Mouse (Mus musculus) forebrain, embryonic 10.5 days (tissue): ENCODE data around the gene Ap5b1. TPM values are rescaled to one million over a fixed set of nuclear protein-coding genes. Genes with fewer than 3 reads are reported as not detected.

Source experiments
- polyA plus RNA-seq: library from polyadenylated mRNA; unstranded; fragments of >200 nt; fragmentation: Nextera tagmentation; extraction: Ambion mirVana; gene quantifications from 2 replicates; pipeline ENCODE4 v1.2.1, GENCODE M21; 2016

Ap5b1 gene
- polyA plus RNA-seq, 1 experiment from 2014 or later, result 2.0 TPM

Other genes starting within 250 kb of the Ap5b1 start
- not detected in 2 replicates for gene Catsper1, start 232.3 kb upstream of the Ap5b1 start, polyA plus RNA-seq
- 0.56 TPM in 1 of 2 replicates, not detected in the other for gene Cst6, start 218.5 kb upstream of the Ap5b1 start, polyA plus RNA-seq
- 90.6 and 95.3 TPM in 2 replicates for gene Eif1ad, start 201.3 kb upstream of the Ap5b1 start, polyA plus RNA-seq
- gene Banf1, start 200.9 kb upstream of the Ap5b1 start, polyA plus RNA-seq, result 614 and 621 TPM in 2 replicates
- 96.6 and 97.6 TPM in 2 replicates for gene Sart1, start 179.3 kb upstream of the Ap5b1 start, polyA plus RNA-seq
- not detected in 2 replicates for gene Tsga10ip, start 165.5 kb upstream of the Ap5b1 start, polyA plus RNA-seq
- 198 and 208 TPM in 2 replicates for gene Drap1, start 143.0 kb upstream of the Ap5b1 start, polyA plus RNA-seq
- gene AI837181, start 142.9 kb upstream of the Ap5b1 start, polyA plus RNA-seq, result 42.2 and 42.3 TPM in 2 replicates
- not detected in 2 replicates for gene Fosl1, start 120.5 kb upstream of the Ap5b1 start, polyA plus RNA-seq
- gene Ccdc85b, start 110.1 kb upstream of the Ap5b1 start, polyA plus RNA-seq, result 5.5 and 6.7 TPM in 2 replicates
- 93.1 TPM in 2 replicates for gene Fibp, start 107.4 kb upstream of the Ap5b1 start, polyA plus RNA-seq
- gene Ctsw, start 99.5 kb upstream of the Ap5b1 start, polyA plus RNA-seq, result 1.1 and 1.4 TPM in 2 replicates
- gene Efemp2, start 94.1 kb upstream of the Ap5b1 start, polyA plus RNA-seq, result 46.9 and 50.9 TPM in 2 replicates
- gene Mus81, start 79.6 kb upstream of the Ap5b1 start, polyA plus RNA-seq, result 40.9 and 42.9 TPM in 2 replicates
- gene Cfl1, start 77.6 kb upstream of the Ap5b1 start, polyA plus RNA-seq, result 2,991 and 3,010 TPM in 2 replicates
- not detected in 2 replicates for gene 1700020D05Rik, start 64.2 kb upstream of the Ap5b1 start, polyA plus RNA-seq
- gene Snx32, start 57.5 kb upstream of the Ap5b1 start, polyA plus RNA-seq, result 7.0 and 7.9 TPM in 2 replicates
- 0.37 and 0.52 TPM in 2 replicates for gene Ovol1, start 7.4 kb upstream of the Ap5b1 start, polyA plus RNA-seq
- gene Rnaseh2c, start 33.8 kb downstream of the Ap5b1 start, polyA plus RNA-seq, result 187 and 200 TPM in 2 replicates
- gene Kat5, start 42.2 kb downstream of the Ap5b1 start, polyA plus RNA-seq, result 64.9 and 67.9 TPM in 2 replicates
- gene Rela, start 69.5 kb downstream of the Ap5b1 start, polyA plus RNA-seq, result 30.3 and 31.2 TPM in 2 replicates
- gene Sipa1, start 95.7 kb downstream of the Ap5b1 start, polyA plus RNA-seq, result 20.9 and 21.1 TPM in 2 replicates
- 26.3 and 30.1 TPM in 2 replicates for gene Map3k11, start 120.7 kb downstream of the Ap5b1 start, polyA plus RNA-seq
- gene Pcnx3, start 120.9 kb downstream of the Ap5b1 start, polyA plus RNA-seq, result 26.8 and 27.1 TPM in 2 replicates
- gene Kcnk7, start 136.3 kb downstream of the Ap5b1 start, polyA plus RNA-seq, result 0.19 TPM in 1 of 2 replicates, not detected in the other
- gene Ehbp1l1, start 158.3 kb downstream of the Ap5b1 start, polyA plus RNA-seq, result 6.6 and 8.4 TPM in 2 replicates
- gene Fam89b, start 161.6 kb downstream of the Ap5b1 start, polyA plus RNA-seq, result 120 and 127 TPM in 2 replicates
- 2.6 and 4.9 TPM in 2 replicates for gene Ltbp3, start 172.9 kb downstream of the Ap5b1 start, polyA plus RNA-seq
- 63.4 and 64.6 TPM in 2 replicates for gene Scyl1, start 203.4 kb downstream of the Ap5b1 start, polyA plus RNA-seq